Mouse (Mus musculus): ENCODE data around the gene Proser1. TPM values are rescaled to one million over a fixed set of nuclear protein-coding genes. Genes with fewer than 3 reads are reported as not detected.
A peak's percentile ranks its signal among the peaks of the same experiment; 100 is the strongest.

Proser1 gene
- polyA plus RNA-seq, 1 experiment from 2014 or later: 14.8 TPM

GRCm38 (mm10) chr3:53469650-53470049, 6.2 kb downstream of the Proser1 start:
- H3K9ac ChIP-seq (ENCODE audit: low read depth, low read length): no peak overlapping the region
- no peak overlapping the region for H3K27ac ChIP-seq
- H3K36me3 ChIP-seq (ENCODE audit: insufficient read depth, low read length): peaks cover 49% of the 10 kb centered on the region
- H3K4me1 ChIP-seq (replicated peaks; ENCODE audit: insufficient read depth, low read length): peaks cover 17% of the 10 kb centered on the region
- H3K4me2 ChIP-seq (ENCODE audit: low read length): no peak overlapping the region
- no peaks in the 10 kb centered on the region for H3K27me3 ChIP-seq (ENCODE audit: insufficient read depth, low read length)
- DNase-seq (ENCODE audit: low spot score) (no peak), ATAC-seq (replicated peaks; ENCODE audit: low FRiP score, low read depth) (no peak)
- no peaks in the 10 kb centered on the region for H3K9me3 ChIP-seq (replicated peaks; ENCODE audit: low read length)
- 90% methylated on average over 5 of the region's 5 CpGs for WGBS
- no peak for TF ChIP-seq CTCF (IDR thresholded peaks at IDR 0.05; ENCODE audit: low read depth)
- H3K4me3 ChIP-seq (replicated peaks; ENCODE audit: low read depth, low read length): no peak overlapping the region

DNA sequence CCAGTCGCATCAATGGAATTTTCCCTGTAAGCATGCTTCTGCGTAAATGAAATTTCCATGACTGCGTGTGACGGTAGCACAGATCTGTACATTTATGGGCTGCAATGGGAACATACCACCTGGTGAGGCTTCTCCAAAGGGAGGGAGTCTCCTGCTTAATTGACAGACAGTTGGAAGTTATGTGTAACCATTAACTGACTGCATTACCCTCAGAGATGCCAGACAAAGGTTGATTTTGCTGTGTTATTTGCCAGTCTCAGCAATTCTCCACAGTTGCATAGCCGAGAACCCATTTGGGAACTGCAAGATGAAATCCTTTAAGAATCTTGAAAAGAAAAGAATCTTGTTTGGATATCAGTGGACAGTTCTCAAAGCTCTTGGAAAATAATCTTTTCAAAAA, 8.6 kb downstream of the Proser1 start:
- no peak overlapping the region for H3K4me2 ChIP-seq (ENCODE audit: low read length)
- no peak overlapping the region for H3K27ac ChIP-seq
- H3K9ac ChIP-seq (ENCODE audit: low read depth, low read length): no peak overlapping the region
- WGBS: 89% methylated on average over 5 of the region's 5 CpGs
- ATAC-seq (replicated peaks; ENCODE audit: low FRiP score, low read depth) (no peak), DNase-seq (ENCODE audit: low spot score) (no peak)
- no peak for TF ChIP-seq CTCF (IDR thresholded peaks at IDR 0.05; ENCODE audit: low read depth)
- H3K4me1 ChIP-seq (replicated peaks; ENCODE audit: insufficient read depth, low read length): 0 out of 2 replicates have a peak, but pooled peaks cover 4% of the 10 kb centered on the region
- no peaks in the 10 kb centered on the region for H3K27me3 ChIP-seq (ENCODE audit: insufficient read depth, low read length)
- peaks cover 60% of the 10 kb centered on the region for H3K36me3 ChIP-seq (ENCODE audit: insufficient read depth, low read length)
- H3K9me3 ChIP-seq (replicated peaks; ENCODE audit: low read length): no peaks in the 10 kb centered on the region
- H3K4me3 ChIP-seq (replicated peaks; ENCODE audit: low read depth, low read length): no peak overlapping the region

DNA sequence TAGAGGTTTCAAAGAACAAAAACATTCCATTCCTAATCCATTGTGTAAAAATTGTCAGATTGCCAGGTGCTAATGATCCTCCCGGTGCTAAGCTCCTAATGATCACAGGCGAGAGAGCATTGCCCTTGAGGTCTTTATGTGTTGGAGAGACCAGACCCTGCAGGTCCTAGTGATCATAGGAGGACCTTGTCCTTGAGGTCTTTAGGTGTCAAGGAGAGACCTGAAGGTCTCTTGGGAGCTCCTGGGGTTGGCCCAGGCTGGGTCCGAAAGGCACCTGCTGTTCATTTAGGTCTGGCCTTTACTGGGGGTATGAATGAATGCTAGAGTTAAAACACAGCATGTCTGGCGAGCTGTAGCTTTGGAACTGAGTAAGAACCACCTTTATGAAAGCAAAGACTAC, 10.7 kb downstream of the Proser1 start:
- H3K4me3 ChIP-seq (replicated peaks; ENCODE audit: low read depth, low read length): no peak overlapping the region
- no peaks in the 10 kb centered on the region for H3K9me3 ChIP-seq (replicated peaks; ENCODE audit: low read length)
- H3K9ac ChIP-seq (ENCODE audit: low read depth, low read length): no peak overlapping the region
- no peak overlapping the region for H3K27ac ChIP-seq
- no peak overlapping the region for H3K4me2 ChIP-seq (ENCODE audit: low read length)
- no peaks in the 10 kb centered on the region for H3K27me3 ChIP-seq (ENCODE audit: insufficient read depth, low read length)
- H3K4me1 ChIP-seq (replicated peaks; ENCODE audit: insufficient read depth, low read length): no peaks in the 10 kb centered on the region
- ATAC-seq (replicated peaks; ENCODE audit: low FRiP score, low read depth): no peak
- peaks cover 69% of the 10 kb centered on the region for H3K36me3 ChIP-seq (ENCODE audit: insufficient read depth, low read length)
- WGBS: 70% methylated on average over 4 of the region's 4 CpGs
- no peak for TF ChIP-seq CTCF (IDR thresholded peaks at IDR 0.05; ENCODE audit: low read depth)
- no peak for DNase-seq (ENCODE audit: low spot score)

- Histone ChIP-seq H3K9me3 (replicated peaks; ENCODE audit: low read length) (no peaks in the 10 kb centered on the region), H3K36me3 (ENCODE audit: insufficient read depth, low read length) (peaks cover 72% of the 10 kb centered on the region), H3K4me2 (ENCODE audit: low read length) (no peak overlapping the region), H3K27me3 (ENCODE audit: insufficient read depth, low read length) (no peaks in the 10 kb centered on the region), H3K4me3 (replicated peaks; ENCODE audit: low read depth, low read length) (no peak overlapping the region), H3K9ac (ENCODE audit: low read depth, low read length) (no peak overlapping the region), H3K27ac (no peak overlapping the region), H3K4me1 (replicated peaks; ENCODE audit: insufficient read depth, low read length) (no peaks in the 10 kb centered on the region)
- WGBS: 49% methylated on average over 6 of the region's 6 CpGs
- peak; percentile 79 for TF ChIP-seq CTCF (IDR thresholded peaks at IDR 0.05; ENCODE audit: low read depth)
- DNase-seq (ENCODE audit: low spot score) (peak; percentile 67), ATAC-seq (replicated peaks; ENCODE audit: low FRiP score, low read depth) (no peak)
These were observed 12.4 kb downstream of the Proser1 start for GRCm38 (mm10) chr3:53475889-53476288.

- Histone ChIP-seq H3K4me1 (replicated peaks; ENCODE audit: insufficient read depth, low read length) (no peaks in the 10 kb centered on the region), H3K4me2 (ENCODE audit: low read length) (no peak overlapping the region), H3K36me3 (ENCODE audit: insufficient read depth, low read length) (peaks cover 61% of the 10 kb centered on the region), H3K4me3 (replicated peaks; ENCODE audit: low read depth, low read length) (no peak overlapping the region), H3K27me3 (ENCODE audit: insufficient read depth, low read length) (no peaks in the 10 kb centered on the region), H3K27ac (no peak overlapping the region), H3K9me3 (replicated peaks; ENCODE audit: low read length) (no peaks in the 10 kb centered on the region), H3K9ac (ENCODE audit: low read depth, low read length) (no peak overlapping the region)
- WGBS: 48% methylated on average over 17 of the region's 17 CpGs
- ATAC-seq (replicated peaks; ENCODE audit: low FRiP score, low read depth) (peak; percentile 13; the same call in 1 of the 2 replicates), DNase-seq (ENCODE audit: low spot score) (no peak)
- no peak for TF ChIP-seq CTCF (IDR thresholded peaks at IDR 0.05; ENCODE audit: low read depth)
These were observed 14.0 kb downstream of the Proser1 start for GRCm38 (mm10) chr3:53477468-53477867.

- ATAC-seq (replicated peaks; ENCODE audit: low FRiP score, low read depth) (no peak; the same call in 1 of the 2 replicates), DNase-seq (ENCODE audit: low spot score) (no peak)
- WGBS: 96% methylated on average over 30 of the region's 30 CpGs
- no peak for TF ChIP-seq CTCF (IDR thresholded peaks at IDR 0.05; ENCODE audit: low read depth)
- no peak overlapping the region for H3K27ac ChIP-seq
- peaks cover 51% of the 10 kb centered on the region for H3K36me3 ChIP-seq (ENCODE audit: insufficient read depth, low read length)
- H3K4me1 ChIP-seq (replicated peaks; ENCODE audit: insufficient read depth, low read length): no peaks in the 10 kb centered on the region
- H3K4me3 ChIP-seq (replicated peaks; ENCODE audit: low read depth, low read length): no peak overlapping the region
- no peaks in the 10 kb centered on the region for H3K9me3 ChIP-seq (replicated peaks; ENCODE audit: low read length)
- no peak overlapping the region for H3K4me2 ChIP-seq (ENCODE audit: low read length)
- no peaks in the 10 kb centered on the region for H3K27me3 ChIP-seq (ENCODE audit: insufficient read depth, low read length)
- no peak overlapping the region for H3K9ac ChIP-seq (ENCODE audit: low read depth, low read length)
These were observed 15.1 kb downstream of the Proser1 start for GRCm38 (mm10) chr3:53478419-53479046.
